Mouse (Mus musculus) liver, postnatal 0 days (tissue): ENCODE measurements around the gene Mrps12. TPM values are rescaled to one million over a fixed set of nuclear protein-coding genes. Genes with fewer than 3 reads are reported as not detected.

Experiments
- ATAC-seq: fragments of 200-750 bp; cut with Nextera tagmentation; 2 replicates; pipeline ENCODE4 v1.8.0; 2017; ENCODE audit warnings: mild to moderate bottlenecking, moderate library complexity
- DNase-seq: peaks from one replicate; pipeline ENCODE4 v3.0.0-alpha.2; 2016
- H3K27ac ChIP-seq: fragments of 300-500 bp; sonication (generic); 2 replicates; pipeline ENCODE4 v1.5.1; 2014; ENCODE audit warnings: antibody characterized with exemption, moderate library complexity, mild to moderate bottlenecking, low read depth
- H3K27me3 ChIP-seq: fragments of 300-500 bp; sonication (generic); 2 replicates; pipeline ENCODE4 v1.6.1; 2014; ENCODE audit warnings: low read length, control low read depth, mixed read lengths; ENCODE audit not compliant: insufficient read depth
- H3K36me3 ChIP-seq: fragments of 300-500 bp; sonication (generic); replicated peaks from 2 replicates; pipeline ENCODE4 v1.6.1; 2014; ENCODE audit warnings: mild to moderate bottlenecking, control low read depth, low read length, moderate library complexity, mixed read lengths; ENCODE audit not compliant: insufficient read depth
- H3K4me1 ChIP-seq: fragments of 300-500 bp; sonication (generic); 2 replicates; pipeline ENCODE4 v1.6.1; 2014; ENCODE audit warnings: antibody characterized with exemption, mild to moderate bottlenecking, control low read depth; ENCODE audit not compliant: insufficient read depth
- H3K4me2 ChIP-seq: fragments of 300-500 bp; sonication (generic); 2 replicates; pipeline ENCODE4 v1.6.1; 2014; ENCODE audit warnings: low read depth, mild to moderate bottlenecking, low read length, moderate library complexity, mixed read lengths
- H3K4me3 ChIP-seq: fragments of 300-500 bp; sonication (generic); 2 replicates; pipeline ENCODE4 v1.5.1; 2014; ENCODE audit warnings: low read depth, low read length
- H3K9ac ChIP-seq: fragments of 300-500 bp; sonication (generic); replicated peaks from 2 replicates; pipeline ENCODE4 v1.6.1; 2014; ENCODE audit warnings: mild to moderate bottlenecking, moderate library complexity
- H3K9me3 ChIP-seq: fragments of 300-500 bp; sonication (generic); 2 replicates; pipeline ENCODE4 v1.6.1; 2016; ENCODE audit warnings: mild to moderate bottlenecking, control low read depth, low read length, mixed read lengths
- CTCF ChIP-seq: sonication (generic); IDR thresholded peaks from 2 replicates; pipeline ENCODE4 v1.5.1; 2016; ENCODE audit warnings: antibody characterized with exemption, low read depth
- EP300 ChIP-seq: IDR thresholded peaks from 2 replicates; pipeline ENCODE4 v1.6.1; 2016; ENCODE audit warnings: antibody characterized with exemption, low read depth, mild to moderate bottlenecking
- WGBS: fragments of 180-500 bp; shearing (Covaris S2); extraction: QIAGEN DNeasy Blood & Tissue Kit; methylation state at CpG from one replicate; pipeline ENCODE4 v1.1.7; 2014; ENCODE audit not compliant: insufficient replicate concordance; 5-methylcytosine and 5-hydroxymethylcytosine counted together
- polyA plus RNA-seq: library from polyadenylated mRNA; unstranded; fragments of >200 nt; fragmentation: Nextera tagmentation; extraction: Ambion mirVana; gene quantifications from 2 replicates; pipeline ENCODE4 v1.2.1, GENCODE M21; 2015

Mrps12 gene
- polyA plus RNA-seq, 1 experiment from 2014 or later, result 77.2 TPM

GRCm38 (mm10) chr7:28766173-28766879 lies 24.7 kb upstream of the Mrps12 start, which contains the start of gene Sirt2:
TSS of gene Sirt2 (plus strand) at chr7:28766735.
- Histone ChIP-seq H3K27me3 (no peaks in the 10 kb centered on the region), H3K4me1 (peaks cover 23% of the 10 kb centered on the region), H3K9ac (peak within 1 kb of the TSS; percentile 73), H3K36me3 (peaks cover 10% of the 10 kb centered on the region), H3K27ac (peak within 1 kb of the TSS; percentile 78), H3K9me3 (no peaks in the 10 kb centered on the region), H3K4me3 (peak within 1 kb of the TSS; percentile 73), H3K4me2 (peak within 1 kb of the TSS; percentile 89)
- DNase-seq (peak; percentile 96), ATAC-seq (peak; percentile 98)
- 1% methylated on average over 45 of the region's 45 CpGs for WGBS
- TF ChIP-seq EP300, result peak; percentile 89
- TF ChIP-seq CTCF, result no peak

DNA sequence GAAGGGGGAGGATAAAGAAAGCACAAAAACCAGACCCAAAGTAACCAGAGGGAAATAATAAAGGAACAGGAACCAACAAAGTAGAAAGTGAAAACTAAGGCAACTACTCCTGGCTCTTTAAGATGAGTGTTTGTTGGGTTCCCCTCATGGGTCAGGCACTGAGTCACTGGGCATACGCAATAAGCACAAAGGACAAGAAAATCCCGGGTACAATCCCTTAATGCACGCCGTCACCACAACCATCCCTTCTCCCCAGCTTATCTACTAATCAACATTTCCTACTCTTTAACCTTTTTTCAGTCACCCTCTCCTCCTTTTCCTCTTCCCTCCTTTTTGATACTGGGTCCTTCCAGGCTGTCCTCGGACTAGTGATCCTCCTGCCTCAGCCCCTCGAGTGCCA lies 23.6 kb upstream of the Mrps12 start:
- Histone ChIP-seq H3K4me2 (peak overlapping the region; percentile 89), H3K27me3 (no peaks in the 10 kb centered on the region), H3K36me3 (peaks cover 14% of the 10 kb centered on the region), H3K27ac (peak overlapping the region; percentile 78), H3K4me3 (peak overlapping the region; percentile 73), H3K4me1 (peaks cover 23% of the 10 kb centered on the region), H3K9ac (peak overlapping the region; percentile 66; the same call in 1 of the 2 replicates), H3K9me3 (no peaks in the 10 kb centered on the region)
- DNase-seq (no peak), ATAC-seq (no peak)
- no peak for TF ChIP-seq EP300
- TF ChIP-seq CTCF, result no peak
- WGBS, result 69% methylated on average over 6 of the region's 6 CpGs

GRCm38 (mm10) chr7:28761907-28762306 lies 20.3 kb upstream of the Mrps12 start:
- H3K27ac ChIP-seq, result no peak overlapping the region
- ATAC-seq, result no peak
- TF ChIP-seq EP300 (no peak), CTCF (no peak)
- 84% methylated on average over 9 of the region's 9 CpGs for whole genome bisulfite sequencing
- H3K4me2 ChIP-seq, result no peak overlapping the region
- no peaks in the 10 kb centered on the region for H3K9me3 ChIP-seq
- peaks cover 31% of the 10 kb centered on the region for H3K36me3 ChIP-seq
- no peak overlapping the region for H3K9ac ChIP-seq
- peaks cover 12% of the 10 kb centered on the region for H3K4me1 ChIP-seq
- no peak for DNase-seq
- H3K27me3 ChIP-seq, result no peaks in the 10 kb centered on the region; the same call in 1 of the 2 replicates
- no peak overlapping the region for H3K4me3 ChIP-seq

DNA sequence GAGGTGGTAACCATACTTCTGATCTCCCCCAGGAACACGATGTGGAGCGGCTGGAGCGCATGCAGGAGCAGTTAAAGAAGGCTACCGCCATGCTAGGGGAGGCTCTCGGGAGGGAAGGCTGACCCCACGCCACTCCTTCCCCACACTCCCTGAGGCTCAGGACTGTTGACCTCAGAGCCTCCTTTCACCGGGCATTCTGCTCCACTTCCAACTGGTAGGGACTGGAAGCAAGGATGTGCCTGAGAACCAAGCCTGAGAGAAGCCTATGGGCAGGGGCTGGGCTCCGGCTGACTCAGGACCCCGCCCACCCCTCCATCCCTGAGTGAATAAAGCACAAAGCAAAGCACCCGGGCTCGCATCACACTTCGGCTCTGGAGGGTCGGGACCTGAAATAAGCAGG lies 17.0 kb upstream of the Mrps12 start:
- Histone ChIP-seq H3K9ac (no peak overlapping the region), H3K27ac (no peak overlapping the region), H3K4me2 (no peak overlapping the region), H3K27me3 (peaks cover 11% of the 10 kb centered on the region), H3K36me3 (peaks cover 31% of the 10 kb centered on the region), H3K4me3 (no peak overlapping the region), H3K9me3 (no peaks in the 10 kb centered on the region), H3K4me1 (peaks cover 3% of the 10 kb centered on the region; the same call in 1 of the 2 replicates)
- 89% methylated on average over 12 of the region's 13 CpGs for WGBS
- TF ChIP-seq CTCF (no peak), EP300 (no peak)
- ATAC-seq (no peak), DNase-seq (no peak)

DNA sequence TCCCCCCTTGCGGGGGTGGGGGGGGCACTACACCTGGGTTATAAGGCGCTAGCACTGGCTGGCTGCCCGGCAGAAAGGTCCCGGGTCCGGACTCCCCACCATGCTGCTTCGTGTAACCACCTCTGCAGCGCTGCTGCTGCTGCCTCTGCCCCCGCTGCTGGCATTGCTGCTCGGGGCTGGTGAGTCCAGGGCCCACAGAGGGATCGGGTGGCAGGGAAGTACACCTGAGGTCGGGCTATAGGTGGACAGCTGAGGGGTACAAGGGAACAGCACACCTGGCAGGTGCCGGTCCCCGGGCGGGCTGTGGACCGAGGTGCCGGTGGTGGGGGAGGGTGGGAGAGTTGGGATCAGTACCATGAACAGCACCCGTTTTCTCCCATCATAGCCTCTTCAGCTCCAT lies 14.5 kb upstream of the Mrps12 start, which contains the start of gene Ccer2:
TSS of gene Ccer2 (plus strand) at position 96 of the 400 bp plus-strand sequence.
- Histone ChIP-seq H3K27me3 (peaks cover 11% of the 10 kb centered on the region), H3K4me3 (no peak within 1 kb of the TSS), H3K36me3 (peaks cover 28% of the 10 kb centered on the region), H3K27ac (no peak within 1 kb of the TSS), H3K4me1 (peaks cover 3% of the 10 kb centered on the region; the same call in 1 of the 2 replicates), H3K4me2 (no peak within 1 kb of the TSS), H3K9ac (no peak within 1 kb of the TSS), H3K9me3 (no peaks in the 10 kb centered on the region)
- DNase-seq (no peak), ATAC-seq (peak; percentile 26; the same call in 1 of the 2 replicates)
- WGBS, result 6% methylated on average over 15 of the region's 17 CpGs
- no peak for TF ChIP-seq CTCF
- no peak for TF ChIP-seq EP300

DNA sequence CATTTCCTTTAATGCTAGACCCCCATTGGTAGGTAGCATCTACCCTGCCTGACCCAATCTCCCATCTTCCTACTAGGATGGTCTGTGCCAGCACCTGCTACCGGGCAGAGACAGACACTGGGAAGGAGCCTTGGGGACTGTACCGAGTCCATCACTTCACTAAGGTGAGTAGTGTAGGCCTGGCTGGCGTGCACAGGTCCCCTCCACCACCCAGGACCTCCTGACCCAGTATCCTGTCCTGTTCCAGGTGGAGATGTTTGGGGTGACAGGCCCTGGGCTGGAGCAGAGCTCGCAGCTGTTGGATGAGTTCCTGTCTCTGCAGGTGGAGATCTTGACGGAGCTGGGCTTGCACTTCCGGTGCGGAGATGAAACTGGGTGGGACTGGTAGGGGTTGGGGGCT lies 8.3 kb upstream of the Mrps12 start:
- no peak overlapping the region for H3K27ac ChIP-seq
- H3K4me3 ChIP-seq, result no peak overlapping the region
- H3K9ac ChIP-seq, result no peak overlapping the region
- WGBS, result 86% methylated on average over 7 of the region's 7 CpGs
- DNase-seq (no peak), ATAC-seq (no peak)
- H3K27me3 ChIP-seq, result no peaks in the 10 kb centered on the region
- no peak overlapping the region for H3K4me2 ChIP-seq
- peaks cover 15% of the 10 kb centered on the region for H3K36me3 ChIP-seq
- no peaks in the 10 kb centered on the region for H3K9me3 ChIP-seq
- no peaks in the 10 kb centered on the region for H3K4me1 ChIP-seq
- TF ChIP-seq EP300, result no peak
- TF ChIP-seq CTCF, result no peak
